Mouse (Mus musculus): ENCODE measurements around the gene Pitpnm2. TPM values are rescaled to one million over a fixed set of nuclear protein-coding genes. Genes with fewer than 3 reads are reported as not detected.
"Not testable (repeated sequence)": the region's sequence is repeated elsewhere in the genome, so short reads cannot be mapped to it uniquely, and the experiment has no call there.

Pitpnm2 gene
- polyA plus RNA-seq, 1 experiment from 2014 or later: 6.0 TPM

DNA sequence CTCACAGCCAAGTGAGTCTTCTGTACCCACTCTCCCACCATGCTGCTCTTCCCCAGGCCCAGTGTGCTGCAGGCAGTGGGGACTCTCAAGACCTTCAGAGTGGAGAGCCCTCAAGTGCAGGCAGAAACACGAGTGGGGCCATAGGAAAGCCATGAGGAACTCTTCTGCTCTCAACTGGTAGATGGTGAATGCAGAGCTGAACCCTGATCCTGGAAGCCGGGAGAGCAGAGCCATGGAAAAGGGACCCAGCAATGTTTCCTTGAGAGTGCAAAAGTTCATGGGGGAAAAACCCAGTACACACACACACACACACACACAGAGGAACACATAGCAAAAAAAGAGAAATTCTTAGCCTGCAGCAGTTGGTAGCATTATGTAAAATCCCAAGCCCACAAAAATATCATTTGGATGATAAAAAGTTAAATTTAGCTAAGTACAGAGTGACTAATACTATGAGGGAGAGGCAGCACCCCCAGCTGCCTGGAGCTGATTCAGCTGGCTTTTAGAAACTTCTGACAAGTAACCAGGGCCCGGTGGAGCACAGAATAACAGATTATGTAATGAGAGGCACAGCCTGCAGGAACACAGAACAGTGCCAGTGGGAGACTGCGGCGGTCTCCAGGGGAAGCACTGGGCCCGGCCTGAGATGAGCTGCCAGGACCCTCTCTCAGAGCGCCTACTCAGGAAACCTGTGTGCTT is 28.4 kb downstream of the Pitpnm2 start:
- H3K9me3 ChIP-seq (ENCODE audit: control insufficient read depth, low read length): no peaks in the 10 kb centered on the region
- H3K9ac ChIP-seq (ENCODE audit: low read depth, low read length): no peak overlapping the region
- WGBS: 76% methylated on average over 7 of the region's 7 CpGs
- H3K4me2 ChIP-seq (replicated peaks; ENCODE audit: low read depth, low read length): no peak overlapping the region
- H3K36me3 ChIP-seq (ENCODE audit: control insufficient read depth, insufficient read depth, low read length): no peaks in the 10 kb centered on the region
- H3K27ac ChIP-seq (ENCODE audit: low read depth, low read length): no peak overlapping the region
- ATAC-seq (ENCODE audit: low FRiP score) (no peak), DNase-seq (ENCODE audit: low spot score) (no peak)
- no peak overlapping the region for H3K4me3 ChIP-seq (ENCODE audit: low read depth, low read length)
- no peaks in the 10 kb centered on the region for H3K27me3 ChIP-seq (ENCODE audit: control insufficient read depth, insufficient read depth, low read length)
- no peaks in the 10 kb centered on the region for H3K4me1 ChIP-seq (replicated peaks; ENCODE audit: control insufficient read depth, insufficient read depth, low read length)

DNA sequence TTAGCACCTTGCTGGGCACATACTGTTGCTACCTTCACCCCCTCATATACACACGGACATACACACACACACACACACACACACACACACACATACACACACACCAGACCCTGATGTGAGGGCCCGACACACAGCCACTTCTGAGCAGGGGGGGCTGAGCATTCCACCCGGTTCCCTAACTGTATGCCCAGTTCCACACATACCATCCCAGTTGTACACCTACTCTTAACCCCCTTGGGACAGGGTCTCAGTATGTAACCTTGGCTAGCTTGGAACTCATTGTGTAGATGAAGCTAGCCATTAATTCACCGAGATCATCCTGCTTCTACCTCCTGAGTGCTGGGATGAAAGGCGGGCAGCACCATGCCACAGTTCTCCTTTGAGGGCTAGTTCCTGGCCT is 29.0 kb downstream of the Pitpnm2 start:
- WGBS: 95% methylated on average over 5 of the region's 5 CpGs
- H3K27ac ChIP-seq (ENCODE audit: low read depth, low read length): no peak overlapping the region
- ATAC-seq (ENCODE audit: low FRiP score) (no peak), DNase-seq (ENCODE audit: low spot score) (no peak)
- H3K27me3 ChIP-seq (ENCODE audit: control insufficient read depth, insufficient read depth, low read length): no peaks in the 10 kb centered on the region
- no peak overlapping the region for H3K4me3 ChIP-seq (ENCODE audit: low read depth, low read length)
- no peaks in the 10 kb centered on the region for H3K9me3 ChIP-seq (ENCODE audit: control insufficient read depth, low read length)
- H3K4me1 ChIP-seq (replicated peaks; ENCODE audit: control insufficient read depth, insufficient read depth, low read length): no peaks in the 10 kb centered on the region
- no peaks in the 10 kb centered on the region for H3K36me3 ChIP-seq (ENCODE audit: control insufficient read depth, insufficient read depth, low read length)
- no peak overlapping the region for H3K9ac ChIP-seq (ENCODE audit: low read depth, low read length)
- H3K4me2 ChIP-seq (replicated peaks; ENCODE audit: low read depth, low read length): no peak overlapping the region

DNA sequence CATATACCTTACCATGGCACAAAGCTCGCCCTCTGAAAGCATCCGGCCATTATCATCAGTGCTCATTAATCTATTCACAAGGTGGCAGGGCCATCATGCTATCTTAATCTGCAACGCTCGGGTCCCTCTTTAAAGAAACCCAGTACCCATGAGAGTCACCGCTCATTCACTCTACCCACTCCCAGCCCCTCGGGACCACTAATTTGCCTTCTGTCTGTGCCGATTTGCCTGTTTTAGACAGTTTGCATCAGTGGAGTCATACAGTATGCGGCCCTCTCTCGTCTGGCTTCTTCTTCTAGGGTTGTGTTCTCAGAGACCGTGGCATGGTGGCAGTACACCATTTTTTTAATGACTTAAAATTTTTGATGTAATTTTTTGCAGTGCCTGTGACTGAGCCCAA is 30.1 kb downstream of the Pitpnm2 start:
- H3K9me3 ChIP-seq (ENCODE audit: control insufficient read depth, low read length): no peaks in the 10 kb centered on the region
- no peak overlapping the region for H3K4me3 ChIP-seq (ENCODE audit: low read depth, low read length)
- H3K4me2 ChIP-seq (replicated peaks; ENCODE audit: low read depth, low read length): no peak overlapping the region
- H3K27me3 ChIP-seq (ENCODE audit: control insufficient read depth, insufficient read depth, low read length): no peaks in the 10 kb centered on the region
- no peak overlapping the region for H3K27ac ChIP-seq (ENCODE audit: low read depth, low read length)
- no peak overlapping the region for H3K9ac ChIP-seq (ENCODE audit: low read depth, low read length)
- ATAC-seq (ENCODE audit: low FRiP score): no peak
- no peak for DNase-seq (ENCODE audit: low spot score)
- H3K36me3 ChIP-seq (ENCODE audit: control insufficient read depth, insufficient read depth, low read length): no peaks in the 10 kb centered on the region
- 82% methylated on average over 10 of the region's 10 CpGs for WGBS
- no peaks in the 10 kb centered on the region for H3K4me1 ChIP-seq (replicated peaks; ENCODE audit: control insufficient read depth, insufficient read depth, low read length)

DNA sequence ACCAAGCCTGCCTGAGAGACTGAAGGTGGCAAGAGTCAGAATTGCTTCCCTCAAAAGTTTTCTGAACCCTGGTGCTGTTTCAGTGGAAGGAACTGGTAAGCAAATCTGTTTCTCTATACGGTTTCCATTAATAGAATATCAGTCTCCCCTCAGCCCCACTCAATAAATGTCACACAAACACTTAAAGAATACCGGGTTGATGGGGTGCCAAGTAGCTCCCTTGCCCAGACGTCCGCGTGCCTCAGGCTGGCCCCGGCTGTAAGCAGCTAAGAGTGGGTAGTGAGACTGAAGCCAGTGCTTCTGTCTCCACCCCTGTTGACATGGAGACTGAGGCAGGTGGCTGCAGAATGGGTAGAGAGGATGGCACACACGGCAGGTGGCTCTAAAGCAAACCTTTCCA is 30.6 kb downstream of the Pitpnm2 start:
- WGBS: 82% methylated on average over 7 of the region's 7 CpGs
- H3K27ac ChIP-seq (ENCODE audit: low read depth, low read length): no peak overlapping the region
- DNase-seq (ENCODE audit: low spot score) (no peak), ATAC-seq (ENCODE audit: low FRiP score) (no peak)
- H3K27me3 ChIP-seq (ENCODE audit: control insufficient read depth, insufficient read depth, low read length): no peaks in the 10 kb centered on the region
- H3K4me3 ChIP-seq (ENCODE audit: low read depth, low read length): no peak overlapping the region
- no peaks in the 10 kb centered on the region for H3K4me1 ChIP-seq (replicated peaks; ENCODE audit: control insufficient read depth, insufficient read depth, low read length)
- H3K36me3 ChIP-seq (ENCODE audit: control insufficient read depth, insufficient read depth, low read length): no peaks in the 10 kb centered on the region
- H3K9ac ChIP-seq (ENCODE audit: low read depth, low read length): no peak overlapping the region
- H3K9me3 ChIP-seq (ENCODE audit: control insufficient read depth, low read length): no peaks in the 10 kb centered on the region
- H3K4me2 ChIP-seq (replicated peaks; ENCODE audit: low read depth, low read length): no peak overlapping the region

DNA sequence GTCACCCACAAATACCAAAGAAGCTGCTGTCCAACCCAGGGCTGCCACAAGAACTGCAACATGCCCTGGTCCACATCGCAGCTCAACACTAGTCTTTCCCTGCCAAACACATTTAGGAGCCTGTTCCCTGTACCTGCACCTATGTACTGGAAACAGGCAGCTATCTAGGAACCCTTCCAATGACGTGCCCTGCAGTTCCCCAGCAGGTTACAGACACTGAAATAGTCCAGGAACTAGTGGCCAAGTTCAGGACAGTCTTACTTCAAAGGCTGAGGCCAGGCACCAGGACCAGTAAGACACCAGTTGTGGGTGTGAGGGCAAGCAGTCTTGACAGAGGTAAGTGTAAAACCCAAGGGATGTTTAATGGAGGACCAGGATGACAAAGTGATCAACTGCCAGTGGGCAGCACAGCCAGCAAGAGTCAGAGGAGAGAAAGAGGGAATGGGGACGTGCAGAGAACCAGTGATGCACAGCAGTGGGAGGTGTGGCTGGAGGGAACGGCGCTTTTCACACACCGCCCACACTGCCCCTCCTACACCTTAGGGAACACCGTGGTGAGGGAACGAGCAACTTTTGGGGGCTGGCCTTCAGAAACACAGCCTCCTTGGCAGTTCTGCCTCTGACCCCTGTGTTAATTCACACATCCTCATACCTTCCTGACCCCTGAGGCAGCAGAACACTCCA is 31.9 kb downstream of the Pitpnm2 start:
- Histone ChIP-seq H3K27ac (ENCODE audit: low read depth, low read length) (no peak overlapping the region), H3K4me1 (replicated peaks; ENCODE audit: control insufficient read depth, insufficient read depth, low read length) (no peaks in the 10 kb centered on the region), H3K36me3 (ENCODE audit: control insufficient read depth, insufficient read depth, low read length) (no peaks in the 10 kb centered on the region), H3K4me3 (ENCODE audit: low read depth, low read length) (no peak overlapping the region), H3K9me3 (ENCODE audit: control insufficient read depth, low read length) (no peaks in the 10 kb centered on the region), H3K9ac (ENCODE audit: low read depth, low read length) (no peak overlapping the region), H3K4me2 (replicated peaks; ENCODE audit: low read depth, low read length) (no peak overlapping the region), H3K27me3 (ENCODE audit: control insufficient read depth, insufficient read depth, low read length) (no peaks in the 10 kb centered on the region)
- 50% methylated on average over 8 of the region's 8 CpGs for WGBS
- no peak for DNase-seq (ENCODE audit: low spot score)
- no peak for ATAC-seq (ENCODE audit: low FRiP score)

DNA sequence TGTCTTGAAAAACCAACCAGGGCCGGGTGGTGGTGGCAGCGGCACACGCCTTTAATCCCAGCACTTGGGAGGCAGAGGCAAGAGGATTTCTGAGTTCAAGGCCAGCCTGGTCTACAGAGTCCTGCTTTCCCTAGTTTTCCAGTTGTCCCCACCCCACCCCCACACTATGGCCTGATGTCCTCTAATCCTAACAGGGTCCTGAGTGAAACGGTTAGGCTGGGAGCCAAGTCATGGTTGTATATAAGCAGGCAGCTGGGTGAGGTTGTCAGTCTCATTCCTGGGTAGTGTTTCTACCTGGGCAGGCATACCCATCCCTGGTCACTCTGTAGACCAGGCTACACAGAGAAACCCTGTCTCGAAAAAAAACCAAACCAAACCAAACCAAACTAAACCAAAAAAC is 32.5 kb downstream of the Pitpnm2 start:
- not testable (repeated sequence) for H3K27me3 ChIP-seq (ENCODE audit: control insufficient read depth, insufficient read depth, low read length); H3K4me1 ChIP-seq (replicated peaks; ENCODE audit: control insufficient read depth, insufficient read depth, low read length); H3K4me2 ChIP-seq (replicated peaks; ENCODE audit: low read depth, low read length); H3K36me3 ChIP-seq (ENCODE audit: control insufficient read depth, insufficient read depth, low read length); DNase-seq (ENCODE audit: low spot score); H3K9me3 ChIP-seq (ENCODE audit: control insufficient read depth, low read length); H3K9ac ChIP-seq (ENCODE audit: low read depth, low read length); H3K4me3 ChIP-seq (ENCODE audit: low read depth, low read length); H3K27ac ChIP-seq (ENCODE audit: low read depth, low read length); ATAC-seq (ENCODE audit: low FRiP score)
- 95% methylated on average over 5 of the region's 5 CpGs for WGBS

DNA sequence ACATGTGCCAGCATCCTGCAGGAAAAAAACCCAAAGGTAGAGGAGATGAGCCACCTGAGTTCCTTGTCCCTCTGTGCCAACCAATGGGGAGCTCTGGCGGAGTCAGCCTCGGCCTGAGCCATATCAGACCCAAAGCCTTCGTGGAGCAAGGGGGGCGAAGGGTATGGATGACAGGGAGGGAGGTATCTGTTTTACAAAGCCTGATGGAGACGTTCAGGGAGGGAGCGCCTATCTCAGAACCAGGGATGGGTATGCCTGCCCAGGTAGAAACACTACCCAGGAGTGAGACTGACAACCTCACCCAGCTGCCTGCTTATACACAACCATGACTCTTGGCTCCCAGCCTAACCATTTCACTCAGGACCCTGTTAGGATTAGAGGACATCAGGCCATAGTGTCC is 33.2 kb downstream of the Pitpnm2 start:
- no peak overlapping the region for H3K27ac ChIP-seq (ENCODE audit: low read depth, low read length)
- 88% methylated on average over 6 of the region's 6 CpGs for WGBS
- no peak overlapping the region for H3K9ac ChIP-seq (ENCODE audit: low read depth, low read length)
- no peak overlapping the region for H3K4me2 ChIP-seq (replicated peaks; ENCODE audit: low read depth, low read length)
- H3K4me1 ChIP-seq (replicated peaks; ENCODE audit: control insufficient read depth, insufficient read depth, low read length): no peaks in the 10 kb centered on the region
- no peak for DNase-seq (ENCODE audit: low spot score)
- ATAC-seq (ENCODE audit: low FRiP score): no peak
- H3K9me3 ChIP-seq (ENCODE audit: control insufficient read depth, low read length): no peaks in the 10 kb centered on the region
- no peaks in the 10 kb centered on the region for H3K36me3 ChIP-seq (ENCODE audit: control insufficient read depth, insufficient read depth, low read length)
- no peaks in the 10 kb centered on the region for H3K27me3 ChIP-seq (ENCODE audit: control insufficient read depth, insufficient read depth, low read length)
- H3K4me3 ChIP-seq (ENCODE audit: low read depth, low read length): no peak overlapping the region

DNA sequence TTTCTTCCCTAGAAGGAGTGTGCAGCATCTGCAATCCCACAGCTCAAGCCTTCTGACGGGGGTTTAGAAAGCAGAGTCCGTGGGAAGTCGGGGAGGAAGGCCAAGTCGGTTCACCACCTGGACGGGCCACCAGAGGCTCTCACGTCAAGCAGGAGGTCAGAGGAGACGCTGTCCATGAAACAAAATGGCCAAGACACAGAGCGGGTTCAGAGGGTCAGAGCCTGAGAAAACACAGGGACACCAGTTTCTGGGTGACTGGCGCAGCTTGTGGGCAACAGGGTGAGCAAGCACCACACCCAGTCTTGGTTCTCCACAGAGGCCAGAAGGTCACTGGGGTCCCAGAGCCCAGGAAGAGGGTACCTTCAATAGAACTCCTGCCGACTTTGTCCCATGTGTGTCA is 33.9 kb downstream of the Pitpnm2 start:
- DNase-seq (ENCODE audit: low spot score): no peak
- no peak overlapping the region for H3K9ac ChIP-seq (ENCODE audit: low read depth, low read length)
- ATAC-seq (ENCODE audit: low FRiP score): no peak
- H3K4me3 ChIP-seq (ENCODE audit: low read depth, low read length): no peak overlapping the region
- no peaks in the 10 kb centered on the region for H3K9me3 ChIP-seq (ENCODE audit: control insufficient read depth, low read length)
- H3K36me3 ChIP-seq (ENCODE audit: control insufficient read depth, insufficient read depth, low read length): no peaks in the 10 kb centered on the region
- H3K4me1 ChIP-seq (replicated peaks; ENCODE audit: control insufficient read depth, insufficient read depth, low read length): no peaks in the 10 kb centered on the region
- WGBS: 87% methylated on average over 10 of the region's 10 CpGs
- no peak overlapping the region for H3K27ac ChIP-seq (ENCODE audit: low read depth, low read length)
- H3K4me2 ChIP-seq (replicated peaks; ENCODE audit: low read depth, low read length): no peak overlapping the region
- no peaks in the 10 kb centered on the region for H3K27me3 ChIP-seq (ENCODE audit: control insufficient read depth, insufficient read depth, low read length)

DNA sequence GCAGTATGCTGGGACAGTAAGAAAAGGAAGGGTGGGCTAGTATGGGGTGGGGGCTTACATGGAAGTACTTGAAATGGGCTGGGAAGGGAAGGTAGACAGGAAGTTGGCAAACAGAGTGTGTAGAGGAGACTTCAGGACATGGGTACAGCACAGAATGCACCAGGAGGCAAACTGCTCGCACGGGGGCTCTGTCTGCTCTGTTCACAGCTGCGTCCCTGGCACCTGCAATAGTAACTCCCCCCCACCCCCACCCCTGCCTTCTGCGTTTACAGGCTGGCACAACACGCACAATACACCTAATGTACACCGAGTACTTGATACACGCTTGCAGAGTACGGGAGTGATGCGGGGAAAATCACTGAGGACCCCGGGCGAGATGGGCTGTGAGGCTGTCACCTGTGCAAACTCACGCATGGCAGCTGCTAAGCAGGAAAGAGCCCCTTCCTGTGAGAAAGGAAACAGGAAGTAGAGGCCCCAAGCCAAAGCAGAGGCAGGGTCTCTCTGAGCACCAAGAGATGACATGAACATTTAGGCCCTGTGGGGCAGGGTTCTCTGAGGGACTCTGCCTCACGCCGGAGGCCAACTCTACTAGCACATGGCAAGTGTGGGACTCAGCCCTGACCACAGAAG is 34.9 kb downstream of the Pitpnm2 start:
- WGBS: 92% methylated on average over 14 of the region's 14 CpGs
- DNase-seq (ENCODE audit: low spot score): no peak
- no peaks in the 10 kb centered on the region for H3K36me3 ChIP-seq (ENCODE audit: control insufficient read depth, insufficient read depth, low read length)
- no peak overlapping the region for H3K4me2 ChIP-seq (replicated peaks; ENCODE audit: low read depth, low read length)
- H3K9ac ChIP-seq (ENCODE audit: low read depth, low read length): no peak overlapping the region
- no peaks in the 10 kb centered on the region for H3K4me1 ChIP-seq (replicated peaks; ENCODE audit: control insufficient read depth, insufficient read depth, low read length)
- no peak for ATAC-seq (ENCODE audit: low FRiP score)
- H3K4me3 ChIP-seq (ENCODE audit: low read depth, low read length): no peak overlapping the region
- no peaks in the 10 kb centered on the region for H3K9me3 ChIP-seq (ENCODE audit: control insufficient read depth, low read length)
- H3K27ac ChIP-seq (ENCODE audit: low read depth, low read length): 0 out of 2 replicates have a peak overlapping the region, but pooled peaks have one; percentile 17
- H3K27me3 ChIP-seq (ENCODE audit: control insufficient read depth, insufficient read depth, low read length): no peaks in the 10 kb centered on the region
